Mouse (Mus musculus): ENCODE results near the gene Maml2. TPM values are rescaled to one million over a fixed set of nuclear protein-coding genes. Genes with fewer than 3 reads are reported as not detected.

The Maml2 gene
- polyA plus RNA-seq, 1 experiment from 2014 or later = 6.3 TPM

GRCm38 (mm10) chr9:13581184-13581583, 283.4 kb downstream of the Maml2 start:
- H3K27me3 ChIP-seq (replicated peaks; ENCODE audit: control insufficient read depth, insufficient read depth, low read length) = no peaks in the 10 kb centered on the region

GRCm38 (mm10) chr9:13583952-13584351, 286.2 kb downstream of the Maml2 start:
- peak; percentile 23 for DNase-seq (ENCODE audit: low spot score)
- whole genome bisulfite sequencing = 39% methylated on average over 5 of the region's 5 CpGs
- no peak for ATAC-seq
- Histone ChIP-seq H3K4me3 (ENCODE audit: low read depth, low read length) (no peak overlapping the region), H3K9ac (ENCODE audit: low read length) (no peak overlapping the region), H3K27ac (ENCODE audit: low read depth, low read length) (no peak overlapping the region), H3K36me3 (ENCODE audit: control insufficient read depth, insufficient read depth, low read length) (no peaks in the 10 kb centered on the region), H3K27me3 (replicated peaks; ENCODE audit: control insufficient read depth, insufficient read depth, low read length) (no peaks in the 10 kb centered on the region), H3K4me1 (ENCODE audit: control insufficient read depth, insufficient read depth, low read length) (peaks cover 16% of the 10 kb centered on the region), H3K9me3 (replicated peaks; ENCODE audit: control insufficient read depth, low read length) (no peaks in the 10 kb centered on the region), H3K4me2 (ENCODE audit: low read length) (no peak overlapping the region)

More at GRCm38 (mm10) chr9:13581184-13581583, 283.4 kb downstream of the Maml2 start:
- Histone ChIP-seq H3K4me2 (ENCODE audit: low read length) (no peak overlapping the region), H3K9ac (ENCODE audit: low read length) (no peak overlapping the region), H3K4me3 (ENCODE audit: low read depth, low read length) (no peak overlapping the region), H3K9me3 (replicated peaks; ENCODE audit: control insufficient read depth, low read length) (no peaks in the 10 kb centered on the region), H3K36me3 (ENCODE audit: control insufficient read depth, insufficient read depth, low read length) (no peaks in the 10 kb centered on the region), H3K4me1 (ENCODE audit: control insufficient read depth, insufficient read depth, low read length) (peaks cover 14% of the 10 kb centered on the region), H3K27ac (ENCODE audit: low read depth, low read length) (no peak overlapping the region)
- WGBS = 86% methylated on average over 5 of the region's 5 CpGs
- ATAC-seq (no peak), DNase-seq (ENCODE audit: low spot score) (no peak)

- Histone ChIP-seq H3K4me2 (ENCODE audit: low read length) (no peak overlapping the region), H3K9ac (ENCODE audit: low read length) (no peak overlapping the region), H3K27me3 (replicated peaks; ENCODE audit: control insufficient read depth, insufficient read depth, low read length) (no peaks in the 10 kb centered on the region), H3K4me1 (ENCODE audit: control insufficient read depth, insufficient read depth, low read length) (peaks cover 16% of the 10 kb centered on the region), H3K4me3 (ENCODE audit: low read depth, low read length) (no peak overlapping the region), H3K27ac (ENCODE audit: low read depth, low read length) (no peak overlapping the region), H3K36me3 (ENCODE audit: control insufficient read depth, insufficient read depth, low read length) (no peaks in the 10 kb centered on the region), H3K9me3 (replicated peaks; ENCODE audit: control insufficient read depth, low read length) (no peaks in the 10 kb centered on the region)
- DNase-seq (ENCODE audit: low spot score) = peak; percentile 27
- ATAC-seq = no peak
- 86% methylated on average over 3 of the region's 3 CpGs for WGBS
Observed at GRCm38 (mm10) chr9:13584435-13584834, 286.7 kb downstream of the Maml2 start.

GRCm38 (mm10) chr9:13587085-13587933, 289.6 kb downstream of the Maml2 start:
- Histone ChIP-seq H3K9ac (ENCODE audit: low read length) (no peak overlapping the region), H3K9me3 (replicated peaks; ENCODE audit: control insufficient read depth, low read length) (no peaks in the 10 kb centered on the region), H3K27me3 (replicated peaks; ENCODE audit: control insufficient read depth, insufficient read depth, low read length) (no peaks in the 10 kb centered on the region), H3K27ac (ENCODE audit: low read depth, low read length) (no peak overlapping the region), H3K4me1 (ENCODE audit: control insufficient read depth, insufficient read depth, low read length) (peaks cover 16% of the 10 kb centered on the region), H3K4me3 (ENCODE audit: low read depth, low read length) (no peak overlapping the region), H3K36me3 (ENCODE audit: control insufficient read depth, insufficient read depth, low read length) (no peaks in the 10 kb centered on the region), H3K4me2 (ENCODE audit: low read length) (no peak overlapping the region)
- WGBS = 63% methylated on average over 9 of the region's 9 CpGs
- DNase-seq (ENCODE audit: low spot score) = peak; percentile 46
- no peak; the same call in 1 of the 2 replicates for ATAC-seq

- H3K27me3 ChIP-seq (replicated peaks; ENCODE audit: control insufficient read depth, insufficient read depth, low read length) = no peaks in the 10 kb centered on the region
- H3K27ac ChIP-seq (ENCODE audit: low read depth, low read length) = no peak overlapping the region
- no peaks in the 10 kb centered on the region for H3K9me3 ChIP-seq (replicated peaks; ENCODE audit: control insufficient read depth, low read length)
- WGBS = 95% methylated on average over 1 of the region's 1 CpGs
- DNase-seq (ENCODE audit: low spot score) = no peak
- H3K4me3 ChIP-seq (ENCODE audit: low read depth, low read length) = no peak overlapping the region
- peaks cover 9% of the 10 kb centered on the region; the same call in 1 of the 2 replicates for H3K4me1 ChIP-seq (ENCODE audit: control insufficient read depth, insufficient read depth, low read length)
- no peak for ATAC-seq
- H3K9ac ChIP-seq (ENCODE audit: low read length) = no peak overlapping the region
- no peaks in the 10 kb centered on the region for H3K36me3 ChIP-seq (ENCODE audit: control insufficient read depth, insufficient read depth, low read length)
- no peak overlapping the region for H3K4me2 ChIP-seq (ENCODE audit: low read length)
Observed at GRCm38 (mm10) chr9:13588786-13589185, 291.0 kb downstream of the Maml2 start.

GRCm38 (mm10) chr9:13592701-13593100, 294.9 kb downstream of the Maml2 start:
- H3K27ac ChIP-seq (ENCODE audit: low read depth, low read length) = no peak overlapping the region
- no peak overlapping the region for H3K9ac ChIP-seq (ENCODE audit: low read length)
- no peaks in the 10 kb centered on the region for H3K27me3 ChIP-seq (replicated peaks; ENCODE audit: control insufficient read depth, insufficient read depth, low read length)
- no peaks in the 10 kb centered on the region for H3K36me3 ChIP-seq (ENCODE audit: control insufficient read depth, insufficient read depth, low read length)
- 0 out of 2 replicates have a peak, but pooled peaks cover 1% of the 10 kb centered on the region for H3K4me1 ChIP-seq (ENCODE audit: control insufficient read depth, insufficient read depth, low read length)
- 91% methylated on average over 10 of the region's 10 CpGs for WGBS
- H3K4me2 ChIP-seq (ENCODE audit: low read length) = no peak overlapping the region
- DNase-seq (ENCODE audit: low spot score) (no peak), ATAC-seq (no peak)
- H3K9me3 ChIP-seq (replicated peaks; ENCODE audit: control insufficient read depth, low read length) = no peaks in the 10 kb centered on the region
- no peak overlapping the region for H3K4me3 ChIP-seq (ENCODE audit: low read depth, low read length)

- DNase-seq (ENCODE audit: low spot score) = no peak
- no peaks in the 10 kb centered on the region for H3K9me3 ChIP-seq (replicated peaks; ENCODE audit: control insufficient read depth, low read length)
- no peak overlapping the region for H3K4me3 ChIP-seq (ENCODE audit: low read depth, low read length)
- WGBS = 83% methylated on average over 6 of the region's 6 CpGs
- no peak overlapping the region for H3K4me2 ChIP-seq (ENCODE audit: low read length)
- H3K4me1 ChIP-seq (ENCODE audit: control insufficient read depth, insufficient read depth, low read length) = no peaks in the 10 kb centered on the region
- H3K9ac ChIP-seq (ENCODE audit: low read length) = no peak overlapping the region
- H3K27ac ChIP-seq (ENCODE audit: low read depth, low read length) = no peak overlapping the region
- H3K36me3 ChIP-seq (ENCODE audit: control insufficient read depth, insufficient read depth, low read length) = no peaks in the 10 kb centered on the region
- no peaks in the 10 kb centered on the region for H3K27me3 ChIP-seq (replicated peaks; ENCODE audit: control insufficient read depth, insufficient read depth, low read length)
- no peak for ATAC-seq
Observed at GRCm38 (mm10) chr9:13597736-13598135, 300.0 kb downstream of the Maml2 start.

- no peak for ATAC-seq
Observed at GRCm38 (mm10) chr9:13598596-13599333, 301.0 kb downstream of the Maml2 start.

GRCm38 (mm10) chr9:13599334-13599614, 301.5 kb downstream of the Maml2 start:
- H3K36me3 ChIP-seq (ENCODE audit: control insufficient read depth, insufficient read depth, low read length) = no peaks in the 10 kb centered on the region
- no peak overlapping the region for H3K4me2 ChIP-seq (ENCODE audit: low read length)
- DNase-seq (ENCODE audit: low spot score) = no peak
- 81% methylated on average over 3 of the region's 3 CpGs for WGBS
- H3K9me3 ChIP-seq (replicated peaks; ENCODE audit: control insufficient read depth, low read length) = no peaks in the 10 kb centered on the region
- no peaks in the 10 kb centered on the region for H3K27me3 ChIP-seq (replicated peaks; ENCODE audit: control insufficient read depth, insufficient read depth, low read length)
- no peaks in the 10 kb centered on the region for H3K4me1 ChIP-seq (ENCODE audit: control insufficient read depth, insufficient read depth, low read length)
- H3K9ac ChIP-seq (ENCODE audit: low read length) = no peak overlapping the region
- H3K4me3 ChIP-seq (ENCODE audit: low read depth, low read length) = no peak overlapping the region
- ATAC-seq = no peak
- H3K27ac ChIP-seq (ENCODE audit: low read depth, low read length) = no peak overlapping the region

More at GRCm38 (mm10) chr9:13598596-13599333, 301.0 kb downstream of the Maml2 start:
- Histone ChIP-seq H3K4me3 (ENCODE audit: low read depth, low read length) (no peak overlapping the region), H3K4me2 (ENCODE audit: low read length) (no peak overlapping the region), H3K27me3 (replicated peaks; ENCODE audit: control insufficient read depth, insufficient read depth, low read length) (no peaks in the 10 kb centered on the region), H3K27ac (ENCODE audit: low read depth, low read length) (no peak overlapping the region), H3K4me1 (ENCODE audit: control insufficient read depth, insufficient read depth, low read length) (no peaks in the 10 kb centered on the region), H3K36me3 (ENCODE audit: control insufficient read depth, insufficient read depth, low read length) (no peaks in the 10 kb centered on the region), H3K9ac (ENCODE audit: low read length) (no peak overlapping the region), H3K9me3 (replicated peaks; ENCODE audit: control insufficient read depth, low read length) (no peaks in the 10 kb centered on the region)
- WGBS = 76% methylated on average over 4 of the region's 4 CpGs
- DNase-seq (ENCODE audit: low spot score) = no peak
